Comparison of ENCODE assay signal across 9 mouse cellular contexts in the genomic region with DNA sequence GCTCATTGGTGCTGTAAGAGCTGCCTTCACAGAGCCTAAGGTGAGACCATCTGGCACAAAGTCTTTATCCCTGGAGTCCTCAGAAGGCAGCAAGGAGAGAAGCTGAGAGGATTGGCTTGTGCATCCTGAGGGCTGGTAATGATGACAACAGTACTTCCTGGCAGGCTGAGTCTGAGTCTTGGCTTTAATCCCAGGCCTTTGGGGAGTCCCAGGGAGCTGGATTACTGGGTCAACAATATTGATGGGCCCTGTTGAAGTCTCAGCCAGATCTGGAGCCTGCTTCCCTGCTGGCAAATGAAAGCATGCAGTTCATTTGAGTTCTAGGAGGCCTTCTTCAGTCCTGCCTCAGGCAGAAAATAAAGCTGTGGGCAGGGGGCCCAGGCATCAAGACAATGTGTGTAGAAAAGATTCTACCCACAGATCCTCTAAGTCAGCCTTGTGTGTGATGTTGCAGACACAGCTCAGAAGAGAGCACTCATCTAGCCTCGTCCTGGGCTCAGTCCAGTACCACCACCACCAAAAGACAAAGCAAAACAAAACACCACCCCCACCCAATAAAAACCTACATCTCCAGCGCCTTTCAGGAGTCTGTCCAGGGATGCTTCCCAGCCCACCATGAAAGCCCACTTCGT.
DNase-seq lines count a peak whose midpoint lies in the region; ATAC-seq and TF ChIP-seq lines count a peak whose summit lies in the region.
"Had no signal": no experiment of that assay in that cellular context is flagged by ENCODE, and none has a peak within 500 bp of the region (broad histone marks: within the 10 kb centered on the region; RNA-seq: fewer than 3 reads in every experiment).

No protein-coding gene starts in this region.

- intact Hi-C loops in left cerebral cortex, adult 2 months (cut with DNase I): no loop called here
- intact Hi-C loops in gastrocnemius, adult 2 months (cut with DNase I): no loop called here

- H3K9me3 ChIP-seq in lung, embryonic 14.5 days (ENCODE audit: low read depth, low read length): no peaks in the 10 kb centered on the region
- H3K9me3 ChIP-seq: midbrain, embryonic 12.5 days had no signal

- no peak overlapping the region for H3K4me3 ChIP-seq in left cerebral cortex, adult 2 months
- no peak overlapping the region for H3K4me3 ChIP-seq in gastrocnemius, adult 2 months
- H3K4me3 ChIP-seq in lung, embryonic 14.5 days (ENCODE audit: low read depth, low read length): no peak overlapping the region
- H3K4me3 ChIP-seq: midbrain, embryonic 12.5 days had no signal

- TF ChIP-seq CTCF in left cerebral cortex, adult 2 months (IDR thresholded peaks at IDR 0.05): no peak
- TF ChIP-seq CTCF in gastrocnemius, adult 2 months (IDR thresholded peaks at IDR 0.05): no peak
- no peak for TF ChIP-seq CTCF in lung, embryonic 14.5 days (IDR thresholded peaks at IDR 0.05; ENCODE audit: low read depth)

- H3K4me2 ChIP-seq in lung, embryonic 14.5 days: no peak overlapping the region
- H3K4me2 ChIP-seq: midbrain, embryonic 12.5 days had no signal

- ATAC-seq in lung, embryonic 14.5 days (ENCODE audit: insufficient read depth): peak; percentile 87

- H3K27ac ChIP-seq in left cerebral cortex, adult 2 months: no peak overlapping the region
- no peak overlapping the region for H3K27ac ChIP-seq in gastrocnemius, adult 2 months
- no peak overlapping the region for H3K27ac ChIP-seq in lung, embryonic 14.5 days (ENCODE audit: low read depth)
- H3K27ac ChIP-seq: midbrain, embryonic 12.5 days had no signal

- H3K4me1 ChIP-seq in lung, embryonic 14.5 days (ENCODE audit: insufficient read depth): no peaks in the 10 kb centered on the region
- H3K4me1 ChIP-seq: midbrain, embryonic 12.5 days had no signal

- no peaks in the 10 kb centered on the region for H3K36me3 ChIP-seq in lung, embryonic 14.5 days (ENCODE audit: insufficient read depth)
- H3K36me3 ChIP-seq: midbrain, embryonic 12.5 days had no signal

- H3K9ac ChIP-seq in lung, embryonic 14.5 days: no peak overlapping the region
- H3K9ac ChIP-seq: midbrain, embryonic 12.5 days had no signal

- DNase-seq in adrenal gland, adult 8-10 months: peak; percentile 1
- DNase-seq in adrenal gland, adult (ENCODE audit: inconsistent age in 2 of 2, low spot score in 1 of 2): no peak
- peak; percentile 11 for DNase-seq in left cerebral cortex, adult 11 months (ENCODE audit: low spot score)
- DNase-seq in left cerebral cortex, adult 2 months (ENCODE audit: extremely low spot score in 1 of 2, low spot score in 2 of 2): no peak
- peak; percentile 33 for DNase-seq in gastrocnemius, adult 2 months
- peak; percentile 80 for DNase-seq in lung, embryonic 14.5 days
- DNase-seq in T-cell, adult 2 months (ENCODE audit: low spot score): no peak
- no peak for DNase-seq in embryo, embryonic 10.5 days (ENCODE audit: low spot score)

- WGBS in lung, embryonic 14.5 days: 62% methylated on average over 3 of the region's 3 CpGs

- no peaks in the 10 kb centered on the region for H3K27me3 ChIP-seq in lung, embryonic 14.5 days (ENCODE audit: insufficient read depth, low read length)
- H3K27me3 ChIP-seq: midbrain, embryonic 12.5 days had no signal

Comparison
In these comparisons a context has a peak if more than half of its experiments do, and no peak if none do; other contexts are left out.
1. DNase-seq: peak in adrenal gland, adult 8-10 months (single experiment), left cerebral cortex, adult 11 months (single experiment), gastrocnemius, adult 2 months (single experiment) and lung, embryonic 14.5 days (single experiment); none in adrenal gland, adult (0 of 2), left cerebral cortex, adult 2 months (0 of 2), T-cell, adult 2 months (single experiment) and embryo, embryonic 10.5 days (single experiment).